Mouse (Mus musculus): ENCODE results near the gene Col4a2. TPM values are rescaled to one million over a fixed set of nuclear protein-coding genes. Genes with fewer than 3 reads are reported as not detected.
"Not testable (repeated sequence)": the region's sequence is repeated elsewhere in the genome, so short reads cannot be mapped to it uniquely, and the experiment has no call there.

Col4a2 gene
- polyA plus RNA-seq, 1 experiment from 2014 or later, result 24.0 TPM

- no peak overlapping the region for H3K27ac ChIP-seq
- peaks cover 89% of the 10 kb centered on the region for H3K27me3 ChIP-seq
- H3K9me3 ChIP-seq (replicated peaks), result no peaks in the 10 kb centered on the region
- peak overlapping the region; percentile 98 for H3K4me2 ChIP-seq
- 3% methylated on average over 9 of the region's 9 CpGs for WGBS
- no peak overlapping the region for H3K9ac ChIP-seq
- peak overlapping the region; percentile 20 for H3K4me3 ChIP-seq
- H3K4me1 ChIP-seq, result peaks cover 27% of the 10 kb centered on the region
- no peaks in the 10 kb centered on the region for H3K36me3 ChIP-seq (ENCODE audit: poor library complexity, severe bottlenecking)
- no peak for ATAC-seq
Observed at GRCm38 (mm10) chr8:11477178-11477553, 164.6 kb downstream of the Col4a2 start.

DNA sequence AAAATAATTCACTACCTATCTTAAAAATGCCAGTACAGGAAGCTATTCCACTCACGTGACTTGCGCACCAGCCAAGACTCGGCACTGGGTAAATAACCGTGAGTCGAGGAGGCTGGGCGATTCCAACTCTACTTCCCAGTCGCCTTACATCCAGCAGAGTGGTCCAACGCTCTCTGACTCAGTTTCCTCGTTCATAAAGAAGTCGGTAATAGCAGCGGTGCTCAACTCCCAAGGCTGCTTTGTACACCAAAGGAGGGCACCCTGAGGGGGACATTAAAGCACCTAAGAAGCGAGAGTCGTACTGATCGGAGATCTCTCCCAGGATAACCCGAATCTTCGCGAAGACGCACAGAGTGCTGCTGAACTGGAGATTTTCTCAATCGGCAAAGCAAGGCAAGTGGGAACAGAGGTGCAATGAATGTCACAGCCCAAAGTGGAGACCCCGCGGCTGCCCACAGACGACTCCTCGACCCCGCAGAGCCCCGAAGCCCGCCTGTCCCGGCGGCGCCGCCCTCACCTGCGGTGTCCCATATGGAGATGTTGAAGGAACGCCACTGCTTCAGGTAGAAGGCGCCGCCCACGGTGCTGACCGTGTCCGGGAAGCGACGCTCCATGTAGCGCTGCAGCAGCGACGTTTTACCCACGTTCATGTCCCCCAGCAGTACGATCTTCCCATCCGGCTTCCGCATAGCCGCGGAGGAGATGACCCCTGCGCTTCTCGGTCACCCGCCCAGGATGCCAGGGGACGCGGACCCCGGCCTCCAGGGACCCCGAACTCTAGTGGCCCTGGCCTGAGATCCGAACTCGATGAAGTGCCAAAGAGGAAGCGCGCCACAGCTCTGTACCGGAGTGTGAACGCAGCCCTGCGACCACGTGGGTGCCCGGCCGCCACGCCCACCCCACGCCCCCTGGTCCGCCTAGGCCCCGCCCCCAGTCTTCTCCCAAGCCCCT, 165.5 kb downstream of the Col4a2 start, which contains the start of gene Rab20:
Rab20 (minus strand) TSS at position 900 of the 951 bp plus-strand sequence.
- Histone ChIP-seq H3K4me2 (peak within 1 kb of the TSS; percentile 98), H3K36me3 (ENCODE audit: poor library complexity, severe bottlenecking) (no peaks in the 10 kb centered on the region), H3K9me3 (replicated peaks) (no peaks in the 10 kb centered on the region), H3K27ac (no peak within 1 kb of the TSS), H3K9ac (peak within 1 kb of the TSS; percentile 58), H3K4me3 (peak within 1 kb of the TSS; percentile 50), H3K27me3 (peaks cover 90% of the 10 kb centered on the region), H3K4me1 (peaks cover 27% of the 10 kb centered on the region)
- under 1% methylated on average over 65 of the region's 69 CpGs for WGBS
- ATAC-seq, result peak; percentile 89

DNA sequence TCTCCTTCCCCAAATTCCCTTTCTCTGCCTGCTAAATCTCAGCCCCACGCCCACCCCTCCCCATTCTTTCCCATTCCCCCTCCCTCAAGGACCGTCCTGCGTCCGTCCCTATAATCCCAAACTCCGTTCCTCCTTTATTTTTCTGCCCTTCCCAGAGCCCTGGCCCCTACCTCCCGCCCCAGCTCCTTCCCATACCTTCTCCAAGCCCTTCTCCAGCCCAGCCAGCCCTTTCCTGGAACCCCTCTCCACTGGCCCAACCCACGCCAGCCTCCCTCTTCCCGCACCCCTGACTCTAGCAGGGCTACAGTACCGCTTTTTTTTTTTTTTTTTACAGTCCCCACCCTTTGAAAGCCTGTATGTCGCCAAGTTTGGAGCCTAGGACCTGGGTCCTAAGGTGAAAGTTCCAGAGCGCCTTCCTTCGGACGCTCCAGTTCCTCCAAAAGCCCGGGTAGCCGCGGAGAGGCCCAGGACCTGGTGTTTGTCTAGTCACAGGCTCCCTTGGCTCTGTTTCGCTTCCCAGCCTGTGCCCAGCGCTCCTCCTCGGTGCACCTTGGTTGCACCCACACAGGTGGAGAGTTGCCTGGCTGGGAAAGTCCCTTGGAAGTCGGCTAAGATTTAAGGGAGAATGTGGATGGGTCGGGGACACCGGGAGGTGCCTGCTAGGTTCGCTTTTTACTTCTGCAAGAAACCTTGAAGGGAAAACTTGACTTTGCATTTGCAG, 166.4 kb downstream of the Col4a2 start:
- Histone ChIP-seq H3K4me1 (peaks cover 27% of the 10 kb centered on the region), H3K27ac (no peak overlapping the region), H3K27me3 (peaks cover 81% of the 10 kb centered on the region), H3K9me3 (replicated peaks) (no peaks in the 10 kb centered on the region), H3K4me3 (peak overlapping the region; percentile 50), H3K9ac (no peak overlapping the region), H3K36me3 (ENCODE audit: poor library complexity, severe bottlenecking) (no peaks in the 10 kb centered on the region), H3K4me2 (peak overlapping the region; percentile 98)
- peak; percentile 40 for ATAC-seq
- WGBS, result 2% methylated on average over 23 of the region's 23 CpGs

DNA sequence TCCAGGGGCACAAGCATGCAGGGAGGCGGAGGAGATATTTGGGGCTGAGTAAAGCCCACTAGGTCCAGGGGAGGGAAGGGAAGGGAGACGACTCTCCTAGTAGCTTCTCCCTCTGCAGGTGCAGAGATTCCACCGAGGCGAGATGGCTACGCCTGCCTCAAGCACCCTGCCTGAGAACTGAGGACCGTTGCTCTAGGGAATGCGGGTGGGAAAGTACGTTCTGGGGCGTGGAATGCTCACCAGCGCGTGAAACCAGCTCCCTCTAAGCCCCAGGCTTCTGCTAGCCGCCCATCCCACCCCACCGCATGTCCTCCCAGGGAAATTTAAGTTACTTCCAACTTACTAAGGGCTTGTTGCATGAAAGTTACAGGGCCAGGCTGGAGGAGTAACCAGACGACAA, 167.0 kb downstream of the Col4a2 start:
- no peak overlapping the region for H3K27ac ChIP-seq
- no peak for ATAC-seq
- peaks cover 75% of the 10 kb centered on the region for H3K27me3 ChIP-seq
- no peaks in the 10 kb centered on the region for H3K9me3 ChIP-seq (replicated peaks)
- H3K4me3 ChIP-seq, result no peak overlapping the region
- no peak overlapping the region for H3K9ac ChIP-seq
- no peak overlapping the region for H3K4me2 ChIP-seq
- H3K4me1 ChIP-seq, result peaks cover 27% of the 10 kb centered on the region
- no peaks in the 10 kb centered on the region for H3K36me3 ChIP-seq (ENCODE audit: poor library complexity, severe bottlenecking)
- 8% methylated on average over 14 of the region's 14 CpGs for WGBS

- H3K27ac ChIP-seq, result no peak overlapping the region
- WGBS, result 63% methylated on average over 3 of the region's 3 CpGs
- H3K9ac ChIP-seq, result no peak overlapping the region
- H3K9me3 ChIP-seq (replicated peaks), result no peaks in the 10 kb centered on the region
- no peak overlapping the region for H3K4me2 ChIP-seq
- no peak overlapping the region for H3K4me3 ChIP-seq
- peaks cover 20% of the 10 kb centered on the region for H3K4me1 ChIP-seq
- H3K27me3 ChIP-seq, result peaks cover 54% of the 10 kb centered on the region
- ATAC-seq, result no peak
- H3K36me3 ChIP-seq (ENCODE audit: poor library complexity, severe bottlenecking), result no peaks in the 10 kb centered on the region
Observed at GRCm38 (mm10) chr8:11481876-11482275, 169.3 kb downstream of the Col4a2 start.

- no peak overlapping the region for H3K4me2 ChIP-seq
- H3K9me3 ChIP-seq (replicated peaks), result no peaks in the 10 kb centered on the region
- H3K27ac ChIP-seq, result no peak overlapping the region
- no peak for ATAC-seq
- peaks cover 51% of the 10 kb centered on the region for H3K27me3 ChIP-seq
- 74% methylated on average over 3 of the region's 3 CpGs for WGBS
- no peaks in the 10 kb centered on the region for H3K36me3 ChIP-seq (ENCODE audit: poor library complexity, severe bottlenecking)
- H3K9ac ChIP-seq, result no peak overlapping the region
- no peak overlapping the region for H3K4me3 ChIP-seq
- H3K4me1 ChIP-seq, result peaks cover 15% of the 10 kb centered on the region
Observed at GRCm38 (mm10) chr8:11482537-11482936, 169.9 kb downstream of the Col4a2 start.

GRCm38 (mm10) chr8:11486142-11486541, 173.5 kb downstream of the Col4a2 start:
- WGBS, result 26% methylated on average over 7 of the region's 7 CpGs

GRCm38 (mm10) chr8:11487229-11487628, 174.6 kb downstream of the Col4a2 start:
- H3K9me3 ChIP-seq (replicated peaks), result no peaks in the 10 kb centered on the region
- no peaks in the 10 kb centered on the region for H3K4me1 ChIP-seq
- 73% methylated on average over 4 of the region's 4 CpGs for WGBS
- H3K4me3 ChIP-seq, result no peak overlapping the region
- H3K4me2 ChIP-seq, result no peak overlapping the region
- H3K27me3 ChIP-seq, result peaks cover 27% of the 10 kb centered on the region
- H3K27ac ChIP-seq, result no peak overlapping the region
- no peak overlapping the region for H3K9ac ChIP-seq
- no peak for ATAC-seq
- no peaks in the 10 kb centered on the region for H3K36me3 ChIP-seq (ENCODE audit: poor library complexity, severe bottlenecking)

More at GRCm38 (mm10) chr8:11486142-11486541, 173.5 kb downstream of the Col4a2 start:
- no peak overlapping the region for H3K4me3 ChIP-seq
- no peaks in the 10 kb centered on the region for H3K4me1 ChIP-seq
- no peaks in the 10 kb centered on the region for H3K36me3 ChIP-seq (ENCODE audit: poor library complexity, severe bottlenecking)
- H3K9ac ChIP-seq, result no peak overlapping the region
- H3K27me3 ChIP-seq, result peaks cover 31% of the 10 kb centered on the region
- H3K4me2 ChIP-seq, result no peak overlapping the region
- peak; percentile 48; the same call in 1 of the 2 replicates for ATAC-seq
- H3K9me3 ChIP-seq (replicated peaks), result no peaks in the 10 kb centered on the region
- no peak overlapping the region for H3K27ac ChIP-seq

DNA sequence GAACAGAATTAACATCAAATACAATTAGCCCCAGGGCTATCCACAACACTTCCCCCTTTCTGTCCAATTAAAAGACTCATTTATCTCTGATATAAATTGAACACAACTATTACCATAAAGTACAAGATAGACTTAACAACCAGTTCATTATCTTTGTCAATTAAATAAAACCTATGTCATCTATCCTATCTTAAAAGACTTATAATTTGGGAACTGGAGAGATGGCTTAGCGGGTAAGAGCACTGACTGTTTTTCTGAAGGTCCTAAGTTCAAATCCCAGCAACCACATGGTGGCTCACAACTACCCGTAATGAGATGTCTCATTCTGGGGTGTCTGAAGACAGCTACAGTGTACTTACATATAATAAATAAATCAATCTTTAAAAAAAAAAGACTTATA, 179.7 kb downstream of the Col4a2 start:
- H3K9ac ChIP-seq; H3K4me1 ChIP-seq; H3K4me3 ChIP-seq; ATAC-seq; H3K36me3 ChIP-seq (ENCODE audit: poor library complexity, severe bottlenecking); H3K9me3 ChIP-seq (replicated peaks); H3K27ac ChIP-seq; H3K4me2 ChIP-seq: not testable (repeated sequence)
- WGBS, result 88% methylated on average over 2 of the region's 2 CpGs
- H3K27me3 ChIP-seq, result peaks cover 35% of the 10 kb centered on the region

DNA sequence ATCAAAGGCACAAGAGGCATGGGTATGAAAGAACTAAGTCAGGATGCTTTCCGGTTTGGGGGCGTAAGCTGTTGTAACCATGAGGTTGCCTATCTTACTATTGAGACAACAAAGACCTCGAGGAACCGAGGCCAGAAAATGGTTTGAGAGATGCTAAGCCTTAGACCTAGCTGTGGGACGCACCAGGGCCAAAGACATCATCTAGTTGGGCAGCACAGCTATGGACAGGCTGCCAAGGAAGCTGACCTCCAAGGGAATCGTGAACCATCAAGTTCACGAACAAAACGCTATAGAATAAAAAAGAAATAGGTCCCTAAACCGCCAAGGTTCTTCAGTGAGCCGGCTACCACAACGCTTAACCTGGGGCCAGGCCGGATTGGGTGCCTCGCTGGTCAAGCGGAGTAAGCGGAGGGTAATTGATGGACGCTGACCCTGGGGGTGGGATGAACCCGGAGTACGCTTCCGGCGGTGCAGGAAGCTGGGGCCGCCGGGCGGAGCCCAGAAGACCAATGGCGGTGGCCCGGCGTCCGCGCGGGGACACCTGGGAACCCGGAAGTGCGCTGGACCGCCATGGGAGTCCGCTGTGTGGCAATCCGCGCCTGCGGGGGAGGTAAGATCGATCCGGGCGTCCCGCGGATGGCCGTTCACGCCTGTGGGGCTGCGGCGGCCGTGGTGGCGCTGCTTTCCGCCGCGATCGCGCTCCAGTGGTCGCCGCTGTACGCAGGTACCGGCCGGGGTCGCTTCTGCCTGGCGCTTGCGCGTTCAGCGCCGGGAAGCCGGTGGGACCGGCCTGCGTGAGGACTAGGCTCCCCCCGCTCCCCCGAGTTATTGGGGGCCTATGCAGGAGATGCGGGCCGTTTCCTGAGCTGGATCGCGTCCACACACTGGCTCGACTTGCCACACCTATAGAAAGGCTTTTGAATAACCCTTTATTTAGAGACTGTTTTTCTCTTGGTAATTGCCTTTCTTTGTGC, 184.7 kb downstream of the Col4a2 start, which contains the start of gene Naxd:
Naxd (plus strand) TSS at position 490 of the 974 bp plus-strand sequence.
- Histone ChIP-seq H3K4me1 (peaks cover 27% of the 10 kb centered on the region), H3K27ac (peak within 1 kb of the TSS; percentile 82), H3K9me3 (replicated peaks) (no peaks in the 10 kb centered on the region), H3K4me3 (peak within 1 kb of the TSS; percentile 93), H3K27me3 (peaks cover 14% of the 10 kb centered on the region), H3K4me2 (peak within 1 kb of the TSS; percentile 80), H3K36me3 (ENCODE audit: poor library complexity, severe bottlenecking) (peaks cover 2% of the 10 kb centered on the region; the same call in 1 of the 2 replicates), H3K9ac (peak within 1 kb of the TSS; percentile 88)
- 3% methylated on average over 73 of the region's 73 CpGs for WGBS
- peak; percentile 99 for ATAC-seq

GRCm38 (mm10) chr8:11498281-11498680, 185.7 kb downstream of the Col4a2 start:
- H3K9ac ChIP-seq, result peak overlapping the region; percentile 88
- WGBS, result 79% methylated on average over 12 of the region's 12 CpGs

More at GRCm38 (mm10) chr8:11498281-11498680, 185.7 kb downstream of the Col4a2 start:
- Histone ChIP-seq H3K4me2 (peak overlapping the region; percentile 80), H3K36me3 (ENCODE audit: poor library complexity, severe bottlenecking) (peaks cover 11% of the 10 kb centered on the region), H3K9me3 (replicated peaks) (no peaks in the 10 kb centered on the region), H3K27me3 (peaks cover 14% of the 10 kb centered on the region), H3K4me3 (peak overlapping the region; percentile 93), H3K4me1 (peaks cover 27% of the 10 kb centered on the region), H3K27ac (no peak overlapping the region)
- ATAC-seq, result no peak
